Mouse (Mus musculus) cerebellum, adult 2 months (tissue): ENCODE measurements around the gene Sar1a. TPM values are rescaled to one million over a fixed set of nuclear protein-coding genes. Genes with fewer than 3 reads are reported as not detected.

ENCODE experiments used
- DNase-seq, 2 experiments: peaks; one replicate each; pipeline ENCODE4 v3.0.0; 2021
- H3K27ac ChIP-seq: fragments of 200-500 bp; 2 replicates; pipeline ENCODE4 v1.5.1; 2012; ENCODE audit warnings: low read length, control low read depth, inconsistent platforms; ENCODE audit not compliant: insufficient read depth
- H3K27me3 ChIP-seq: fragments of 200-500 bp; 2 replicates; pipeline ENCODE4 v1.6.1; 2012; ENCODE audit warnings: inconsistent platforms, mild to moderate bottlenecking, low read length, moderate library complexity; ENCODE audit not compliant: control insufficient read depth, insufficient read depth
- H3K4me1 ChIP-seq: fragments of 200-500 bp; 2 replicates; pipeline ENCODE4 v1.6.1; 2011; ENCODE audit warnings: low read length; ENCODE audit not compliant: control insufficient read depth, insufficient read depth
- H3K4me3 ChIP-seq: fragments of 200-500 bp; replicated peaks from 2 replicates; pipeline ENCODE3; 2011; ENCODE audit warnings: mild to moderate bottlenecking, low read depth, low read length, control low read depth; ENCODE audit not compliant: insufficient read depth
- CTCF ChIP-seq: fragments of 200-500 bp; IDR thresholded peaks from 2 replicates; pipeline ENCODE4 v1.5.1; 2011; ENCODE audit warnings: low read depth, mild to moderate bottlenecking, control low read depth, low read length, moderate library complexity, borderline replicate concordance; ENCODE audit not compliant: insufficient read depth
- POLR2A ChIP-seq: fragments of 200-500 bp; IDR thresholded peaks from 2 replicates; pipeline ENCODE4 v1.6.1; 2011; ENCODE audit warnings: low read length, control low read depth, borderline replicate concordance; ENCODE audit not compliant: insufficient read depth
- WGBS: fragments of 180-500 bp; shearing (Covaris S2); methylation state at CpG from one replicate; pipeline ENCODE4 v1.1.7; 2018; 5-methylcytosine and 5-hydroxymethylcytosine counted together
- polyA plus RNA-seq: library from polyadenylated mRNA; depleted of rRNA; stranded (reverse); fragments of >200 nt; gene quantifications from 2 replicates; pipeline ENCODE4 v1.2.3, GENCODE M21; 2012

Sar1a gene
- polyA plus RNA-seq, 1 experiment: 105 TPM

- Histone ChIP-seq H3K4me1 (no peaks in the 10 kb centered on the region), H3K27ac (no peak overlapping the region), H3K27me3 (no peaks in the 10 kb centered on the region), H3K4me3 (no peak overlapping the region)
- DNase-seq: no peak
- TF ChIP-seq POLR2A (no peak), CTCF (no peak)
- 92% methylated on average over 4 of the region's 4 CpGs for whole genome bisulfite sequencing
These were observed 26.0 kb upstream of the Sar1a start for GRCm38 (mm10) chr10:61654105-61654504.

- 89% methylated on average over 7 of the region's 7 CpGs for WGBS
- H3K27me3 ChIP-seq: no peaks in the 10 kb centered on the region
- TF ChIP-seq CTCF (no peak), POLR2A (no peak)
- H3K4me3 ChIP-seq: no peak overlapping the region
- no peak for DNase-seq
- H3K27ac ChIP-seq: no peak overlapping the region
- H3K4me1 ChIP-seq: no peaks in the 10 kb centered on the region
These were observed 25.4 kb upstream of the Sar1a start for GRCm38 (mm10) chr10:61654691-61655090.

- no peak overlapping the region for H3K4me3 ChIP-seq
- TF ChIP-seq POLR2A: no peak
- no peak for TF ChIP-seq CTCF
- no peaks in the 10 kb centered on the region for H3K27me3 ChIP-seq
- no peaks in the 10 kb centered on the region for H3K4me1 ChIP-seq
- DNase-seq: no peak
- no peak overlapping the region for H3K27ac ChIP-seq
- 92% methylated on average over 3 of the region's 3 CpGs for WGBS
These were observed 24.9 kb upstream of the Sar1a start for GRCm38 (mm10) chr10:61655188-61655587.

DNA sequence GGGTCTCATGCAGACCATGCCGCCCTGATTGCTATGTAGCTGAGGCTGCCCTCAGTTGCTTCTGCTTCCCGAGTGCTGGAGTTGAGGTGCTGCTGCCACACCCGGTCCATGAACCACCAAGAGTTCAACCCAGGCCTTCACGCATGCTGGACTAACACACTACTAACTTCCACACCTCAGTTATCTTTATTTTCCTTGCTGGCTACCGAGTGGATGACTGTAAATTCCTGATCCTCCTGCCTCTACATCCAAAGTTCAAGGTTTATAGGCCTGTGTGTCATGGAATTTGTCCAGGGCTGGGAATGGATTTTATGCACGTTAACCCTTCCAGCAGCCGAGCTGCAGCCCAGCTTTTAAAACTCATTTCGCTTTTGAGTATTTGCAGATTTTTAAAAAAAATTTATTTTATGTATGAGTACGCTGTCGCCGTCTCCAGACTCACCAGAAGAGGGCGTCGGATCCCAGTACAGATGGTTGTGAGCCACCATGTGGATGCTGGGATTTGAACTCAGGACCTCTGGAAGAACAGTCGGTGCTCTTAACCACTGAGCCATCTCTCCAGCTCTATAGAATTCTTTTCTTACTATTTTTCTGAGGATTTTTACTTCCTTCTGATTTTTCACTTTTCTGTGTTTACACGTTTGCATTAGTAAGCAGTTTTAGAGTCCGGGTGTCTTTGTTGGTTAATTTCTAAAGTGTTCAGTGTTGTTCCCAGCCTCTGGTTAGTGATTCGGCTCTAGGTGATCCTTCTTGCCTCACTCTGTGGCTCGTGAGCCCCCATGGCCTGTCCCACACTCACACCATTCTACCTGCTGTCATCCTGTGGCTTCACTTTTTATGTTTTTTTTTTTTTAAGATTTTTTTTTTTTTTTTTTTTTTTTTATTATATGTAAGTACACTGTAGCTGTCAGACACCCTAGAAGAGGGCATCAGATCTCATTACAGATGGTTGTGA, 22.9 kb upstream of the Sar1a start:
- no peak overlapping the region for H3K27ac ChIP-seq
- H3K4me1 ChIP-seq: no peaks in the 10 kb centered on the region
- no peak for DNase-seq
- no peak for TF ChIP-seq POLR2A
- TF ChIP-seq CTCF: no peak
- 90% methylated on average over 18 of the region's 18 CpGs for WGBS
- no peaks in the 10 kb centered on the region for H3K27me3 ChIP-seq
- no peak overlapping the region for H3K4me3 ChIP-seq

DNA sequence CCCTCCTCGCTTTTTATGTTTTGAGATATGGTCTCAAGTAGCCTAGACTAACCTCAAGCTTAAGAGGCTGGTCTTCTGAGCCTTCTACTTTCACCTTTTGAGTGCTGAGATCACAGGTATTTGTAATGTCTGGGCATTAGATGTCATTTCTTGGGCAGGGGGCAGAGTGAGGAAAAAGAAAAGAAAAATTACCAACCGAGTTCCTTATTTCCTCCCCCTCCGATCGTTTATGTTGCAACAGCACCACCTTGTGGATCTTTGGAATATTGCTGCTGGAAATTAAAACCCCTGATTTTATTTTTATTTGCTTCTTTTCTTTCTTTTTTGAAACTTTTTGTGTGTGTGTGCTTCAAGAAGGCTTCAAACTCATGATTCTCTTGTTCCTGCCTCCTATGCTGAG, 22.1 kb upstream of the Sar1a start:
- no peaks in the 10 kb centered on the region for H3K4me1 ChIP-seq
- H3K27ac ChIP-seq: no peak overlapping the region
- no peak overlapping the region for H3K4me3 ChIP-seq
- 22% methylated on average over 4 of the region's 4 CpGs for WGBS
- DNase-seq: no peak
- TF ChIP-seq CTCF: no peak; the same call in 1 of the 2 replicates
- TF ChIP-seq POLR2A: no peak
- no peaks in the 10 kb centered on the region for H3K27me3 ChIP-seq

- 63% methylated on average over 8 of the region's 8 CpGs for WGBS
- Histone ChIP-seq H3K4me3 (no peak overlapping the region), H3K4me1 (no peaks in the 10 kb centered on the region), H3K27ac (no peak overlapping the region), H3K27me3 (no peaks in the 10 kb centered on the region)
- DNase-seq: no peak
- TF ChIP-seq CTCF: no peak
- no peak for TF ChIP-seq POLR2A
These were observed 18.2 kb upstream of the Sar1a start for GRCm38 (mm10) chr10:61661887-61662286.

DNA sequence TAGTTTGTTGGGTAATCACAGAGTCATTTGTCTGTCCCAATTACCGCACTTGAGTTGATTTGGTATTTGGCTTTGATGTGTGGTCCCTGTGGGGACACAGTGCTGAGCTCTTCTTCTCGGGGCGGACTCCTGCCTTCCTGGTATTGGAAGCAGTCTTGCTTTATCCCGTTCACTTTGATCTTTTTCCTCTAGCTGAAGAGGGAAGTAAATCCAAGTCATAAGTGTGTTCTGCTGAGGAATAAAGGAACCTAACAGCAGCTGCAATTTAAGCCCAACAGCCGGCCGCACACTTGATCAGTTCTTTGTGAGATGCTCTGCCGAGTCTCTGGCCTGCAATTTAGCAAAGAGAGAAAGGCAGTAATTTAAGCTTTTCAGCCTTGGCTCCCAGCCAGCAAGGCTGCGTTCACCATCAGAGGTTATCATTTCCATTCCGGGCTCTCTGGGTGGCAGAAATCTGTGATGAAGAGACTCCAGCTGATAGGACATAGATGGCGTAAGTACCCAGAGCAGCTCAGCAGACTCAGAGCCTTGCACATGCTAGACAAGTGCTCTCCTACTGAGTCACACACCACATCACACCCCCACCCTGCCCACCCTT, 17.6 kb upstream of the Sar1a start:
- DNase-seq: no peak
- Histone ChIP-seq H3K4me1 (no peaks in the 10 kb centered on the region), H3K27me3 (no peaks in the 10 kb centered on the region), H3K27ac (no peak overlapping the region), H3K4me3 (no peak overlapping the region)
- TF ChIP-seq CTCF (no peak), POLR2A (no peak)
- WGBS: 42% methylated on average over 10 of the region's 10 CpGs

DNA sequence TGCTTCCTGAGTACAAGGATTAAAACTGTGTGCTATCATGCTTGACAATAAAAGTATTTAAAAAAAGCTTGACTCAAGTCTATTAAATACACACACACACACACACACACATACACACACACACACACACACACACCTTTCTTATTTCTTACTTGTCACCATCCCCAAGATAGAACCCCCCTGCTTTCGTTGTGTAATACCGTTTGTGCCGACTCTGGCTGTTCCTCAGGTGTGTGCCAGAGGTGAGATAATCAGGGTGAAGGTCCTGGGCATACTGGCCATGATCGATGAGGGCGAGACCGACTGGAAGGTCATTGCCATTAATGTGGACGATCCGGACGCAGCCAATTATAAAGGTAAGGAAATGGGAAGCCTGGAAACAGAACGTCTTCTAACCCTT, 15.0 kb upstream of the Sar1a start:
- 95% methylated on average over 10 of the region's 10 CpGs for WGBS
- Histone ChIP-seq H3K4me1 (no peaks in the 10 kb centered on the region), H3K27ac (no peak overlapping the region), H3K4me3 (no peak overlapping the region), H3K27me3 (no peaks in the 10 kb centered on the region)
- DNase-seq: no peak
- TF ChIP-seq CTCF (no peak), POLR2A (no peak)
